Mouse (Mus musculus) liver, adult 2 months (tissue): ENCODE measurements around the gene Sh3bp4. TPM values are rescaled to one million over a fixed set of nuclear protein-coding genes. Genes with fewer than 3 reads are reported as not detected.
A peak's percentile ranks its signal among the peaks of the same experiment; 100 is the strongest.

Experiments
- DNase-seq: peaks from one replicate; pipeline ENCODE4 v3.0.0-alpha.2; 2011; ENCODE audit warnings: low read depth, low spot score; ENCODE audit errors: extremely low read depth
- H3K27ac ChIP-seq: fragments of 200-500 bp; replicated peaks from 2 replicates; pipeline ENCODE4 v1.5.1; 2012; ENCODE audit warnings: low read depth, mild to moderate bottlenecking, control low read depth, inconsistent platforms, low read length; ENCODE audit not compliant: insufficient read depth
- H3K27me3 ChIP-seq: fragments of 200-500 bp; 2 replicates; pipeline ENCODE4 v1.6.1; 2012; ENCODE audit warnings: mild to moderate bottlenecking, moderate library complexity, low read length, inconsistent platforms; ENCODE audit not compliant: control insufficient read depth, insufficient read depth
- H3K36me3 ChIP-seq: fragments of 200-500 bp; 2 replicates; pipeline ENCODE4 v1.6.1; 2012; ENCODE audit warnings: low read length, inconsistent platforms; ENCODE audit not compliant: control insufficient read depth, insufficient read depth
- H3K4me1 ChIP-seq: fragments of 200-500 bp; 2 replicates; pipeline ENCODE4 v1.6.1; 2011; ENCODE audit warnings: low read length; ENCODE audit not compliant: control insufficient read depth, insufficient read depth
- H3K4me3 ChIP-seq: fragments of 200-500 bp; 2 replicates; pipeline ENCODE4 v1.5.1; 2011; ENCODE audit warnings: low read depth, mild to moderate bottlenecking, control low read depth, low read length, moderate library complexity; ENCODE audit not compliant: insufficient read depth
- H3K79me2 ChIP-seq: fragments of 200-500 bp; 2 replicates; pipeline ENCODE4 v1.6.1; 2012; ENCODE audit warnings: inconsistent platforms, mild to moderate bottlenecking, low read length, moderate library complexity; ENCODE audit not compliant: control insufficient read depth, insufficient read depth
- H3K9ac ChIP-seq: fragments of 200-500 bp; 2 replicates; pipeline ENCODE4 v1.6.1; 2012; ENCODE audit warnings: low read depth, mild to moderate bottlenecking, control low read depth, inconsistent platforms, low read length
- CTCF ChIP-seq: fragments of 200-500 bp; IDR thresholded peaks from 2 replicates; pipeline ENCODE4 v1.5.1; 2011; ENCODE audit warnings: low read depth, low read length, control low read depth
- POLR2A ChIP-seq: fragments of 200-500 bp; IDR thresholded peaks from 2 replicates; pipeline ENCODE4 v1.6.1; 2011; ENCODE audit warnings: low read length, control low read depth; ENCODE audit not compliant: insufficient read depth; ENCODE audit errors: extremely low read depth
- WGBS: fragments of 180-500 bp; shearing (Covaris S2); methylation state at CpG from one replicate; pipeline ENCODE4 v1.1.7; 2018; 5-methylcytosine and 5-hydroxymethylcytosine counted together
- polyA plus RNA-seq: library from polyadenylated mRNA; depleted of rRNA; stranded (reverse); fragments of >200 nt; gene quantifications from 2 replicates; pipeline ENCODE4 v1.2.3, GENCODE M21; 2012
- total RNA-seq: library from RNA; depleted of rRNA; stranded (reverse); fragments of >200 nt; gene quantifications from 2 replicates; pipeline ENCODE4 v1.2.3, GENCODE M21; 2014

Gene Sh3bp4
- total and polyA plus RNA-seq, 2 experiments: 0.45 to 0.46 TPM

GRCm38 (mm10) chr1:89095642-89096424, 25.6 kb downstream of the Sh3bp4 start:
- Histone ChIP-seq H3K9ac (no peak overlapping the region), H3K4me3 (no peak overlapping the region), H3K79me2 (0 out of 2 replicates have a peak, but pooled peaks cover 3% of the 10 kb centered on the region), H3K27me3 (no peaks in the 10 kb centered on the region), H3K36me3 (no peaks in the 10 kb centered on the region), H3K4me1 (0 out of 2 replicates have a peak, but pooled peaks cover 3% of the 10 kb centered on the region), H3K27ac (no peak overlapping the region)
- WGBS: 74% methylated on average over 14 of the region's 14 CpGs
- no peak for DNase-seq
- no peak for TF ChIP-seq POLR2A
- TF ChIP-seq CTCF: no peak

- 92% methylated on average over 15 of the region's 15 CpGs for WGBS
- Histone ChIP-seq H3K27ac (no peak overlapping the region), H3K36me3 (no peaks in the 10 kb centered on the region), H3K9ac (no peak overlapping the region), H3K79me2 (no peaks in the 10 kb centered on the region), H3K4me3 (no peak overlapping the region), H3K27me3 (no peaks in the 10 kb centered on the region), H3K4me1 (peaks cover 13% of the 10 kb centered on the region)
- TF ChIP-seq CTCF: no peak
- DNase-seq: no peak
Observed at GRCm38 (mm10) chr1:89102231-89103003, 32.2 kb downstream of the Sh3bp4 start.

DNA sequence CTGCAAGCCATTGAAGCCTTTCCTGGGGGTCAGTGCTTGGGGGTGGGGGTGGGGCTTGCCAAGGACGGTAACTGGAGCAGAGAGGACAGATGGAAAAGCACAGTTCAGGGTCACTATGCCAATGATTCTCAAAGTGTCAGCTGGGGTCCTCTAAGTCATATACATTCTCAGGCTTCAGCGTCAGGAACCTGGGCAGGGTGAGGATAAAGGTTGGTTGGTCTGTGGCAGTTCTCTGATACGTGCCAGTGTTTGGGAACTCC, 32.7 kb downstream of the Sh3bp4 start:
- no peak for TF ChIP-seq CTCF
- TF ChIP-seq POLR2A: no peak

DNA sequence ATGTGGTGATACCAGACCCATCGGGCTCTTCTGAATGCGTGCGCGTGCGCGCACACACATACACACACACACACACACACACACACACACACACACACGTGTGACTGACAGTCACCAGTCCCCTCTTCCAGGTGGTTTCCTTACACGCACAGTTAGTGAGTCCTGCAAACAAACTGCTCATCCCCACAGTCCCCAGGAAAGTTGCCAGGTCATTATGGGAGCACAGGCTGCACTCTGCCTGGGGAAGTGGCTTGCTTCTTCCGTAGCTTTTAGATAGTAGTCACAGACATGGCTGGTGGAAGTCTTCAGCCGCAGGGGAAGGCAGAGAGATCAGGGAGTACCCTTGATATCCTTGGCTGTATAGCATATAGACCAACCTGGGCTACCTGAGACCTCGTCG, 33.3 kb downstream of the Sh3bp4 start:
- Histone ChIP-seq H3K36me3 (no peaks in the 10 kb centered on the region), H3K9ac (no peak overlapping the region), H3K79me2 (no peaks in the 10 kb centered on the region), H3K27me3 (no peaks in the 10 kb centered on the region), H3K27ac (no peak overlapping the region), H3K4me3 (no peak overlapping the region), H3K4me1 (peaks cover 20% of the 10 kb centered on the region)
- TF ChIP-seq CTCF (no peak), POLR2A (no peak)
- 68% methylated on average over 12 of the region's 12 CpGs for WGBS
- no peak for DNase-seq

More for the DNA sequence above, 32.7 kb downstream of the Sh3bp4 start:
- Histone ChIP-seq H3K36me3 (no peaks in the 10 kb centered on the region), H3K27me3 (no peaks in the 10 kb centered on the region), H3K9ac (no peak overlapping the region), H3K4me1 (peaks cover 17% of the 10 kb centered on the region), H3K79me2 (no peaks in the 10 kb centered on the region), H3K27ac (no peak overlapping the region), H3K4me3 (no peak overlapping the region)
- DNase-seq: no peak
- 84% methylated on average over 3 of the region's 3 CpGs for WGBS

GRCm38 (mm10) chr1:89104066-89104765, 34.0 kb downstream of the Sh3bp4 start:
- WGBS: 19% methylated on average over 13 of the region's 13 CpGs
- H3K36me3 ChIP-seq: no peaks in the 10 kb centered on the region
- H3K79me2 ChIP-seq: no peaks in the 10 kb centered on the region
- DNase-seq: peak; percentile 74
- TF ChIP-seq POLR2A (no peak), CTCF (no peak)
- H3K27ac ChIP-seq: no peak overlapping the region
- peak overlapping the region; percentile 29; the same call in 1 of the 2 replicates for H3K4me3 ChIP-seq
- peak overlapping the region; percentile 42; the same call in 1 of the 2 replicates for H3K9ac ChIP-seq
- H3K27me3 ChIP-seq: no peaks in the 10 kb centered on the region
- peaks cover 23% of the 10 kb centered on the region for H3K4me1 ChIP-seq
